Mouse (Mus musculus) left cerebral cortex, postnatal 4 days (tissue): ENCODE results near the gene Sigmar1. TPM values are rescaled to one million over a fixed set of nuclear protein-coding genes. Genes with fewer than 3 reads are reported as not detected.
"Not testable (repeated sequence)": the region's sequence is repeated elsewhere in the genome, so short reads cannot be mapped to it uniquely, and the experiment has no call there.

Experiments
- DNase-seq: peaks from one replicate; pipeline ENCODE4 v3.0.0-alpha.2; 2022
- intact Hi-C: fragments of 180-260 bp; cut with DNase I; formaldehyde crosslinking; loops from one replicate; pipeline ENCODE4 v1.15.1; 2025
- total RNA-seq, 2 experiments: library from RNA; stranded (reverse); gene quantifications; 2 replicates each; pipeline ENCODE4 v1.2.3; 2021

Sigmar1 gene
- total RNA-seq, 2 experiments from 2014 or later = 45.7 to 49.7 TPM

DNA sequence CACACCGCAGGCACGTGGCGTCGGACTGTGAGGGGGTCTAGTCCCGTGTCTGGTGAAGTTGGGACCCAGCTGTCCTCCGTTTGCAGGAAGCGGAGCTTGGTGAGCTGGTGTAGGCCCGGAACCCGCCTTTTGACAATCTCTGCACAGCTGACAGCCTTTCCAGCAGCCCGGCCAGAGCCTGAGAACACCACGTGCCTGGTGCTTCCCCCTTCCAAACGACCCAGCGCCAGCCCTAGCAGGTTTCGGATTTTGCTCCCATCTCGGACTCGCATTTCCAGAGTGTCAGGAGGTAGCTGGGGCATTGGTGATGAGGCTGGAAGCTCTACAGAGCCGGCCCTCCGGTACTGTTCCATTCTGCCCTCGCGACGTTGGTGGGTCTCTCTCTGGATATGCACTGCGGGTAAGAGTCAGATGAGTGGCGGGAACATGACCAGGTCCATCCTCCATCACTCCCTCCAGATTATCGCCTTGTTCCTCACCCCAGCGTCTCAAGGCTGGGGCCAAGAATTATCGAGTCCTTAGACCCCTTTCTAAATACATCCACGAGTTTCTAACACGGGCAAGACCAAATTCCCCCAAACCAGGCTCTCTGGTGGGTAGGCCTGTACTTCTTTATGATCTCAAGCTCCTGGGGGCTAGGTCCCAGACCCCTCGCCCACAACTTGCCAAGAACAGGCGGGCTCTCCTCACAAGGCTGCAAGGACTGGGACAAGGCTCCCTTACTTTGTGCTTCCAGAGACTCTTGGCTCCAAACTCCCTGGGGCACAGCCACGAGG, 43.3 kb downstream of the Sigmar1 start:
- DNase-seq = peak; percentile 27
- intact Hi-C loops = no loop called here

DNA sequence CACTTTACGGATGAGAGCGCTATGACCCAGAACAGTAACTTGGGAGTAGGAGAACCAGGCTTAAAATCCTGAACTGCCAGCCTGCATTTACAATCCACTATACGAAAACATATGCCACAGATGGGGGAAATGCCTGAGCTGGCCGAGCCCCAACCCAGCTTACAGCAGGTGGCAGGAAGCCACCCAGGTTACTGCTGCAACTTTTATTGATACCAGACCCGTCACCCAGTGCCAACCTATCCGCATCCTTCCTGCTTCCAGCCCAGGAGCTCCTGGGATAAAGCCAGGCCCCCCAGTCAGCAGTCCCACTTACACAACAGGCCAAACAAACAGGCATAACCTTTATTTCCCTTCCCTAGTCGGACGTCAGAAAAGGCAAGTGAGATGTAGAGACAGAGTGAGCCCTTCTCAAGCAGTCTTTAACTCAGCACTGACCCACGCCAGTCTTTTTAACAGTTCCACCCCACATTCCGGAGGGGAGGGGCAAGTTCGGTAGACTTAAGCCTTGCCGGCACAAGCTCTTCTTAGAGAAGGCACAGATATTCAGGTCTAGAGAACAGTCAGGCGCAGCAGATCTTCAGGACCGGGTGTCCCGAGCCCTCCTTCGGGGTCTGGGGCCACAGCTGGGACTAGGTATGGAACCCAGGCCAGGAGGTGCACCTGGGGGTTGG, 44.1 kb downstream of the Sigmar1 start:
- intact Hi-C loops = no loop called here

DNA sequence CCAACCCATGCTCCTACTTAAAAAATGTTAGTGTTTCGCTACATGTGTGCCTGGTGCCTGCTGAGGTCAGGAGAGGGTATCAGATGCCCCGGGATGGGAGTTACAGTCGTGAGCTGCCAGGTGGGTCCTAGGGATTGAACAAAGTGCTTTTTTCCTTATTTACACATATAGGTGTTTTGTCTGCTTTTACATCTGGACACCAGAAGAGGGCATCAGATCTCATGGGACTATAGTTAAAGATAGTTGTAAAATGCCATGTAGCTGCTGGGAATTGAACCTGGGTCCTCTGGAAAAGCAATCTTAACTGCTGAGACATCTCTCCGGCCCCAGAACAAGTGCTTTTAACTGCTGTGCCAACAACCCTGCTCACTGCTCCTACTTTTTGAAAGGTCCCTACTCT, 45.7 kb downstream of the Sigmar1 start:
- DNase-seq = no peak
- intact Hi-C loops = no loop called here

More for the DNA sequence above, 44.1 kb downstream of the Sigmar1 start:
- DNase-seq = no peak

DNA sequence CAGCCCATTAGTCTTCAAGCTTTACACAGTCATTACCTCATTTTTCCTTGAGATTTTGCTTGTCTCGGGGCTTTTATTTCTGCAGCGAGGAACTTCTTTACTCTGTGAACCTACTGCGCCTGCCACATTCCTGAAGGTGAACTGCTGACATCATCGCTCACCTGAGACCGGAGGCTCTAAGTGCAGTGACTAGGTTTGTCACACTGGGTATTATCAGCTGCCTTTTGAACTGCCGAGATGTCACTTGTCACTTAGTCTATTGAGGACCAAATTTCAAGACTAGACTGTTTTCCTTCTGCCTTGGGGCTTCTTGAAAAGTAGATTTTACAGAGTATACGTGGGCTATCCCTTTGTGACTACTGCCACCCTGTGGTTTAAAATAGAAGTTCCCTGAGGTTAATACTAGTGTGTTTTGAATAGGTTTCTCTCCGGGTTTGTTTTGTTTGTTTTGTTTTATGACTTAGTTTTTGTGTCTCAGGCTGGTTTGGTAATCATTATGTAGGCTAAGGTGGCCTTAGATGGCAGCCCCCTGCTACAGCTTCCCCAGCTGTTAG, 47.7 kb downstream of the Sigmar1 start:
- no peak for DNase-seq
- intact Hi-C loops = loop anchor here (5.0 to 10.0 kb wide), 2 partner anchors 241 to 653 kb away; partner anchors contain the start of gene Nudt2

DNA sequence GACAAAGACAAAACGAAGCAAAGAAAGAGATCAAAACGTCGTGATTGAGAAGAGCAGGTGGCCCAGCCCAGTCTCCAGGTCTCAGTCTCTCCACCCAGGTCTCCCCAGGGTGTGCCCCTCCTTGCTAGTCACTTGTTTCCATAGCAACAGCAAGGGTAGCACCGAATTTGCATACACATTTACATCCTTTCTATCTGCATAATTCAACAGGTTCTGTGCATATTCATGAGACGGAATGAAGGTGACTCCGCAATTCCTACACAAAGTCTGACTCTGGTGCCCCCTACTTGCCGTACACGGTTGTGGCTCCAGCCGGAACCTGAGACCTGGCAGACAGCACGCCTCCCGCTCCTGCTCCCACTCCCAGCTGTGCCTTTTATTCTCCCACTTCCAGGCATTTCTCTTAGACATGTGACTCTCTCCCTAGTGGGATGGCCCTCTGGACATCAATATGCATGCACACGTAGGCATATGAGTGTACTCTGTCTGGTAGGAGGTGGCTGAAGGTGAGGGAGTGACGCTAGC, 48.9 kb downstream of the Sigmar1 start:
- DNase-seq = peak; percentile 71
- intact Hi-C loops = loop anchor here (5.0 to 10.0 kb wide), 2 partner anchors 240 to 652 kb away; partner anchors contain the start of gene Nudt2

DNA sequence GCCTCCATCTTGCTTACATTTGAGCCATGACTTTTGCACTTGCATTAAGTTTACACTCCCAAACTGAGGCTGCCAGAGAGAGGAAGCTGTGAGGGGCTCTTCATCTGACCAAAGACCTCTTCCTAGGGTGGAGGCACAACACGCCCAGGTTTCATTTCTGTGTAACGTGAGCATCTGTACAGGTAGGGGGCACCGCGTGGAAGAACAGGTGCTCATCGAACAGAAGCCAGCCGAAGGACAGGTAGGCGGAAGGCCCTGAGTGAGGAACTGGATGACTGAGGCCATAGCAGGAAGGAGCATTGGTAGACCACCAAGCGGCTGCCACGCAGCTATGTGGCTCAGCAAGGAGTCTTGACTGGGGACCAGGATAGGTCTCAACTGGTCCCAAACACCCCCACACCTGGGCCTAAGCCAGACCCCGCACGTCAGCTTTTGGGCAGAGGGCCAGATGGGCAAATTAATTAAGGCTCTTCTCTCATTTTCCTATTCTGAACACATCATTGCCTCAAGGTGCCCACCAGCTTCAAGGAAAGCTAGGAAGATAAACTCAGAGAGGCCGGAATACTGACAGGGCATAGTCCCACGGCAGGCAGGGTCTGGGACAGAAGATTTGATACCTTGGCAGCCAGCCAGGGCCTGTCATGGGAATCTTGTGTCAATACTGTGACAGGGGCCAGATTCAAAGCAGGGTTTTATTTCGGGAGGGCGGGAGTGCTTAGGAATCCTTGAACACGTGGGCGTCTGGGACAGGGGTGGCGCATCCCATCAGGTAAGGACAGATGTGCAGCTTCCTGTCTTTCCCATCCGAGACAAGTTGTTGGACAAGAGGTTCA, 49.8 kb downstream of the Sigmar1 start:
- peak; percentile 53 for DNase-seq
- intact Hi-C loops = loop anchor here (5.0 to 10.0 kb wide), 2 partner anchors 239 to 651 kb away; partner anchors contain the start of gene Nudt2

DNA sequence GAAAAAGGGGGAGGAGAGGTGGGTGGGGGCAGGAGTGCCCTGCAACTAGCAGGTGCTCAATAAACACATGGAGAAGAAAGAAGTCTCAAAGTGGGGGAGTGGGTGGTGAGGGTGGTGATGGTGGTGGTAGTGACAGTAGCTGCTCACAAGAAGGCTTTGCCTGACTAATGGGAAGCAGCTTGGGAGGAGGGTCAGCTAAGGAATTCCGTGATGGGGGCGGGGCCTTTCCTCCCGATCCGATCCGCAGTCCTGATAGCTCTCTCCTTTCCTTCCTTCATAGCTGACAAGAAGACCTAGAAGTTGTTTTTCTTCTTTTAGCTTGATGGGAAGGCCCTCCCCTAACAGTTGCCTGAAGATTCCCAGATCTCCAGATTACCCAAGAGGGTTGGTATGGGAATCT, 51.3 kb downstream of the Sigmar1 start:
- intact Hi-C loops = loop anchor here (5.0 to 10.0 kb wide), 2 partner anchors 237 to 650 kb away; partner anchors contain the start of gene Nudt2
- DNase-seq = no peak

DNA sequence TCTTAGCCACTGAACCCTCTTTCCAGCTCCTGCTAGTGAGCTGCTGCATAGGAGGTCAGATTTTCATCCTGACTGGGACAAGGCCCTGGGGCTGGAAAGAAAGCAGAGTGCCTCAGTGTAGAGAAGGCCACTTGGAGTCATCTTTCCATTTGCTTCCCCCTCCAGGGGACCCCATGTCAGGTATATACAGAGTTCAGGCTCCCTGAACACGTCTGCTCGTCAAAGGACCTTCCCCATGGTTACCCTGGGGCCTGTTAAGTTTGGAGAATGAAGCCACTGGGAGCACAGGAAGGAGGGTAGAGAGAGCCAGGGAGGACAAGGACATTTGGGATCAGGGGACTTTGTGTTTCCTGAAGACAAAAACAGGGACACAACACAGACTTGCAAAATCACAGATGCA, 53.7 kb downstream of the Sigmar1 start:
- not testable (repeated sequence) for DNase-seq
- intact Hi-C loops = loop anchor here (10.0 kb wide), 1 partner anchor 647 kb away; no protein-coding TSS in a partner anchor

DNA sequence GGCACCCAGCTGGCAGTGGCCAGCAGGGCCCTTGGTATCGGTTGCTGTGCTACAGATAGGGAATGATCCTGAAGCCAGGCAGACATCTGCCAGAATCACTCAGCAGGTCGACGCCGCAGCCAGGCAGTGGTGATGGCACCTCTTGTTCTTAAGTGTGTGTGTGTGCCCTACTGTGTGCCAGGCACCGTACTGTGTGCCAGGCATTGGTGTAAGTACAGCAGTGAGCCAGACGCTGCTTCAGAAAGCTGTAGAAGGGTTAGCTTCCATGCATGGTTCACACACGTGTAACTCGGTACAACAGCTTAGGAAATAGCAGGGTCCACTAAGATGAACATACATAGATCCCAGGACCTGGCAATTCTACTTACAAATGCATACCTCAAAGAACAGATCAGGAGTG, 55.7 kb downstream of the Sigmar1 start:
- DNase-seq = not testable (repeated sequence)
- intact Hi-C loops = loop anchor here (10.0 kb wide), 1 partner anchor 645 kb away; no protein-coding TSS in a partner anchor

DNA sequence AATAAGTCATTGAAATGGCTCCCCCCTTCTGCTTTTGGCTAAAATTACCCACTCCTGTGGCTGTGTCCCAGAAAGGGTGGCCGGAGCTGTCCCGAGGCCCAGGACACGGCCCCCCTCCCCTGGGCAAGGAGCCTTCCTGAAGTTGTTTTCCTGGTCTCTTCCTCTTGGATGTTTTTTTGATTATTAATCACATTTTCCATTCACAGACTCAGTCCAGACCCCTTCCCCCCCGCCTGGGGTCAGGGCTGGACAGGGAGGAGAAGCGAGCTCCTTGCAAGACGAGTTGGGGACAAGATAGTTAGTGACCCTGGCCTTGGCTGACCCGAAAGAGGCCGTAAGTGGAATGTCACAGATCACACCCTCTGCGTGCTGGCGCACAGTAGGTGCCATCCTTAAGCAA, 56.2 kb downstream of the Sigmar1 start, which contains the start of gene Il11ra1:
Il11ra1 (plus strand) TSS at position 207 of the 400 bp plus-strand sequence.
- intact Hi-C loops = loop anchor here (10.0 kb wide), 1 partner anchor 645 kb away; no protein-coding TSS in a partner anchor
- not testable (repeated sequence) for DNase-seq

DNA sequence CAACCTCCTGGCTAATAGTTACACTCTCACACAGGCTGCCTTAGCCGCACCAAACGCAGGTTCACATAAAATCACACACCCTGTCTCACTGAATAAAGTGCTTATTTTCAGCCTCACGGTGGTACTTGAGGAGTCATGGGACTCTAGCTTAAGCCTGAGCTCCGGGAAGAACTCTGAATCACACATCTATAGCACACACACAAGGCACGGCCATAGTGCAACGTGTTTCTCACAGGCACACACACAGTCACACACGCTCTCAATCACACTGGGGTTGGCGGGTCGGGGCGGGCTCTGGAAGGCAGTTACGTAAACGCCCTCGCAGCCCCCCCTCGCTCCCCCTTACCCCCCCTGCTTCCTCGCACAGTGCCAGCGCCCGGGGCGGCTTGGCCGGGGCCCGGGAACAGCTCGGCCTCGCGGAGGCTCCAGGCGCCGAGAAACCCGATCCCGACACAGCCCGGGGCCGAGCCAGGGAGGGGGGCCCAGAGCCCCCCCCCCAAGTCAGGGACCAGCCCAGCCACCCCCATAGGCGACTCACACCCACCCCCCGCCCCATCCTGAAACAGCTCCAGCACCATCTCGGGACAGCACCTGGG, 57.4 kb downstream of the Sigmar1 start:
- intact Hi-C loops = not testable (repeated sequence)
- peak; percentile 56 for DNase-seq

DNA sequence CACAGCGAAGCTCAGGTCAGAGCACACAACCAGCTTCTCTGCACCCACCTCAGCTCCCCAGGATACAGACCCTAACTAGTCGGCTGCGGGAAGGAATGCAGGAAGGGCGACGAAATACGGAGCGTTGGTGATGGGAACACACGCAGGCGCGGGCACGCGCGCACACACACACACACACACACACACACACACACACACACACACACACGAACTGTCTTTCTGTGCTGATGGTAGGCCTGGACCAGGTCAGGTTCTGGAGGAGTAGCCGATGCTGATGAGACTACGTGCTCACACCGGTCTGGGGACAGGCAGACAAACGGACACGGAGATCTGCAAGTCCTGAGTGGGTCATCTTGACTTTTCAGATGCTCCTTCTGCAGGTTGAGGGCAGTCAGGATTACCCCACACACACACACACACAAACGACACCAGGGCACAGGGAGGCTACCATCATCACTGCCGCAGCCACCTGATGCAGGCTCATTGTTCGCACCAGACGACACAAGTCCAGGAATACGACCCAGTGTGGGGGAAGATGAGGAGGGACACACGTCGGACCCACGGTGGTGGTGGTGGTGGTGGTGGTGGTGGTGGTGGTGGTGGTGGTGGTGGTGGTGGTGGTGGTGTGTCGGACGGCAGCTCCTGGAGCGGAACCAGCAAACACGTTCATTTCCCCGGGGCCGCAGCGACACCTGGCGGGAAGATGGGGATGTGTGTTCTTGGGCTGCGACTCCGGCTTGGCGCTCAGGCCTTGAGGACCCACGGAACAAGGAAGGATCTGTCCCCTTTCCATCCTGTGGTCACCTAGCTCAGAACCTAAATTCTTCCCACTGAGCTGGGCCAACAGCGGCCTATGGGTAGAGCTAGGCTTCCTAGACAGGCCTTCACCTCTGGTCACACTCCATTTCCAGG, 58.8 kb downstream of the Sigmar1 start, which contains the start of gene Cntfr:
Cntfr (minus strand) TSS at position 160 of the 912 bp plus-strand sequence.
- intact Hi-C loops = not testable (repeated sequence)

DNA sequence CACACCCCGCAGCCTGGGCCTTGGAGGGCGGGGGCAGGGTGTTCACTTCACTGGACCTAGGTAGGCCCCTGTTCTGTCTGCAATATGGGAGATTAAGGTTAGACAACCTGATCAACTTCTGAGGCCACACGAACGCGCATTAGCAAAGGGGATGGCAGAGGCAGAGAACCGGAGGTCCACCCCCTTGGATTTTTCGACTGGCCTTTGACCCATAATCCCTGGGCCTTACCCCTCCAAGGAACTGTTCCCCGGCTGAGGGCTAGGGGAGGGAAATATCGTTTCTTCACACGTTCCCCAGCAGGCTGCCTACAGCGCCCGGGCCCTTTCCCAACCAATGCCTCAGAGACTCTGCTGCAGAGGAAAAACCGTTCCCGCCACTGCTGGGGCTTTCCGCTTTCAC, 59.5 kb downstream of the Sigmar1 start:
- intact Hi-C loops, DNase-seq: not testable (repeated sequence)

More for the DNA sequence above, 58.8 kb downstream of the Sigmar1 start, which contains the start of gene Cntfr:
- DNase-seq = peak; percentile 86

DNA sequence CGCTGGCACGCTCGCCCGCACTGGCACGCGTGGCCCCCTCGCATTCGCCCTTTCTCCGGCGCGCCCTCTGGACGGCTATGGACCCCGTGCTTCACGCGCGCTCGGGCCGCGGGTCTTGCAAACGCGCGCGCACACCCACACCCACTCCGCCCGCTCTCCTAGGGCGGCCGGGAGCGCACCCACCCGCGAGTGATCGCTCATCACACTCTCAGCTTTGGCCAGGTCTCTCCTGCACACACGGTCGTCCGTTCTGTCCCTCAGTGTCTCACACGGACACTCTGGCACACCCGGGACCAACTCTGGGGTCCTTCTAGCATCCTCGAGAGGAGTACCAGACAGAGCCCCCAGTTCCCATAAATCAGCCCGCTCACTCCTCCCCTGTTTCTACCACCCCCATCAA, 60.2 kb downstream of the Sigmar1 start:
- DNase-seq, intact Hi-C loops: not testable (repeated sequence)

DNA sequence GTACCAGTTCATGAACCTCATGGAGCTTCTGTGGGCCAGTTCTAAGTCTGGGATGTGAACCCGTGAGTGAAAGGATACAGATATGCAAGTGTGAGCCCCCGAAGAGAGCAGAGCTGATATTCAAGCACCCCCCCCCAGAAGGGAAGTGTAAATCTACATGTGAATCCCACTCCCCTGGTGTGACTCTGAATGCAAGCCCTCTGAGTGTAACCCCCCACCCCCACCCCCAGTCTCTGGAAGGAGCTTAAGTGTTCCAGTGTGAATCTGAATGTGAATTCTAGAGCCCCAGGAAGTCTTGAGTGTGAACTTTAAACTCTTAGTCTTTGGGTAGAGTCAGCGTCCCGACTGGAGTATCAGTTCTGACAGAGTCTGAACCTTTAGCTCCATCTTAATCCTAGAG, 62.4 kb downstream of the Sigmar1 start:
- intact Hi-C loops = not testable (repeated sequence)

DNA sequence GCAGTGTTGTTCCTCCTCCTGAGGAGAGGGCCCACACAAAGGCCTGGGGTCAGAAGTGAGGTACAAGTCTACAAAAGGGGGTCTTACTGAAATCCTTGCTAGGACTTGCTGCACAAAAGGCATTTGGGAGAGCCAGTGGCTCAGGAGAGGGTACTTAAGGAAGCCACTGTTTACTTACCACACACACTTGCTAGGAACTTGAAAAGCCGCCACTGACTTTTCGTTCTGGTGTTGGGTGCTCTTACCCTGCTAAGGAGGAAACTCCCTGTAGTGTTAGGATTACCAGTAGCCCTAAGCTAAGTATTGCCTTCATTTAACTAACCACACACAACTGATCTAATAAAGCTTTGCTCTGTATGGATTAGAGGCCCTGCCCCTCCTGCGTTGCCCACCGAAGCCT, 65.9 kb downstream of the Sigmar1 start:
- DNase-seq, intact Hi-C loops: not testable (repeated sequence)

More for the DNA sequence above, 62.4 kb downstream of the Sigmar1 start:
- not testable (repeated sequence) for DNase-seq

DNA sequence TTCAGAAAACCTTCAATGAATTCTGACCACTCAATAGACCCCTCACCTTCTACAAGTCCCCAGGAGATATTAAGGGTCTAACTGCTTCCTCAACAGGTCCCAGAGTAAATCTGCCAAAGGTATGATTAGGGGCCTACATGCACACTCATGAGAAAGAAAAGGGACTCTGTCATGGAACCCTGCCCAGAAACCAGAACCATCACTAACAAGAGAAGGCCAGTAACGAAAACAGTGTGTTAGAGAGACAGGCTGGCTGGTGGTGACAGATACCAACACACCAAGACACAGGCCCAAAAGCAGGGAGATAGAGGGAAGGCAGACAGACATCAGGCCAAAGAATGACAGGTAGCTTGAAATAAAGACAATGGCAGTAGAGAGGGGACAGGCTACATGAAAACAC, 67.4 kb downstream of the Sigmar1 start:
- DNase-seq, intact Hi-C loops: not testable (repeated sequence)
